Mouse (Mus musculus) neural tube, embryonic 14.5 days (tissue): ENCODE results near the gene Atxn10. TPM values are rescaled to one million over a fixed set of nuclear protein-coding genes. Genes with fewer than 3 reads are reported as not detected.

Source experiments
- ATAC-seq: fragments of 200-750 bp; cut with Nextera tagmentation; 2 replicates; pipeline ENCODE4 v1.8.0; 2017; ENCODE audit warnings: low read depth, mild to moderate bottlenecking, moderate TSS enrichment, moderate library complexity
- H3K27ac ChIP-seq: fragments of 300-500 bp; sonication (generic); 2 replicates; pipeline ENCODE4 v1.5.1; 2014; ENCODE audit warnings: low read depth, mild to moderate bottlenecking, control low read depth, low read length, moderate library complexity, mixed read lengths
- H3K27me3 ChIP-seq: fragments of 300-500 bp; sonication (generic); 2 replicates; pipeline ENCODE4 v1.6.1; 2014; ENCODE audit warnings: low read length; ENCODE audit not compliant: control insufficient read depth, insufficient read depth
- H3K36me3 ChIP-seq: fragments of 300-500 bp; sonication (generic); 2 replicates; pipeline ENCODE4 v1.6.1; 2014; ENCODE audit warnings: low read length, mixed read lengths; ENCODE audit not compliant: control insufficient read depth, insufficient read depth
- H3K4me1 ChIP-seq: fragments of 300-500 bp; sonication (generic); 2 replicates; pipeline ENCODE4 v1.6.1; 2014; ENCODE audit warnings: low read length; ENCODE audit not compliant: control insufficient read depth, insufficient read depth
- H3K4me2 ChIP-seq: fragments of 300-500 bp; sonication (generic); 2 replicates; pipeline ENCODE4 v1.6.1; 2014; ENCODE audit warnings: mild to moderate bottlenecking, low read depth, low read length, control low read depth
- H3K4me3 ChIP-seq: fragments of 300-500 bp; sonication (generic); 2 replicates; pipeline ENCODE4 v1.5.1; 2014; ENCODE audit warnings: low read depth, low read length, control low read depth, mixed read lengths
- H3K9ac ChIP-seq: fragments of 300-500 bp; sonication (generic); replicated peaks from 2 replicates; pipeline ENCODE4 v1.6.1; 2014; ENCODE audit warnings: low read depth, mild to moderate bottlenecking, control low read depth, low read length, mixed read lengths
- H3K9me3 ChIP-seq: fragments of 300-500 bp; sonication (generic); 2 replicates; pipeline ENCODE4 v1.6.1; 2016; ENCODE audit warnings: low read length; ENCODE audit not compliant: control insufficient read depth
- WGBS: fragments of 180-500 bp; shearing (Covaris S2); extraction: QIAGEN DNeasy Blood & Tissue Kit; methylation state at CpG from one replicate; pipeline ENCODE4 v1.1.7; 2014; 5-methylcytosine and 5-hydroxymethylcytosine counted together
- polyA plus RNA-seq: library from polyadenylated mRNA; unstranded; fragments of >200 nt; fragmentation: Nextera tagmentation; extraction: Ambion mirVana; gene quantifications from 2 replicates; pipeline ENCODE4 v1.2.1, GENCODE M21; 2014

The Atxn10 gene
- polyA plus RNA-seq, 1 experiment from 2014 or later, result 572 TPM

GRCm38 (mm10) chr15:85505118-85505925 lies 169.3 kb downstream of the Atxn10 start:
- WGBS, result 25% methylated on average over 14 of the region's 14 CpGs
- 0 out of 2 replicates have a peak, but pooled peaks cover 6% of the 10 kb centered on the region for H3K4me1 ChIP-seq
- H3K9ac ChIP-seq, result no peak overlapping the region
- H3K9me3 ChIP-seq, result no peaks in the 10 kb centered on the region
- peak overlapping the region; percentile 39 for H3K27ac ChIP-seq
- no peak overlapping the region for H3K4me3 ChIP-seq
- H3K27me3 ChIP-seq, result no peaks in the 10 kb centered on the region
- no peak overlapping the region for H3K4me2 ChIP-seq
- H3K36me3 ChIP-seq, result no peaks in the 10 kb centered on the region
- ATAC-seq, result peak; percentile 57; the same call in 1 of the 2 replicates

GRCm38 (mm10) chr15:85506680-85507079 lies 170.6 kb downstream of the Atxn10 start:
- ATAC-seq, result no peak
- Histone ChIP-seq H3K27ac (no peak overlapping the region), H3K4me3 (no peak overlapping the region), H3K9me3 (no peaks in the 10 kb centered on the region), H3K36me3 (no peaks in the 10 kb centered on the region), H3K4me2 (no peak overlapping the region), H3K27me3 (no peaks in the 10 kb centered on the region), H3K4me1 (0 out of 2 replicates have a peak, but pooled peaks cover 6% of the 10 kb centered on the region), H3K9ac (no peak overlapping the region)
- WGBS, result 83% methylated on average over 1 of the region's 1 CpGs

GRCm38 (mm10) chr15:85507370-85508014 lies 171.4 kb downstream of the Atxn10 start:
- Histone ChIP-seq H3K9ac (peak overlapping the region; percentile 34; the same call in 1 of the 2 replicates), H3K9me3 (no peaks in the 10 kb centered on the region), H3K4me3 (no peak overlapping the region), H3K4me2 (no peak overlapping the region), H3K27me3 (no peaks in the 10 kb centered on the region), H3K27ac (peak overlapping the region; percentile 60; the same call in 1 of the 2 replicates), H3K36me3 (no peaks in the 10 kb centered on the region), H3K4me1 (0 out of 2 replicates have a peak, but pooled peaks cover 6% of the 10 kb centered on the region)
- ATAC-seq, result no peak
- 7% methylated on average over 31 of the region's 32 CpGs for WGBS

Other genes with a start within 250 kb of the Atxn10 start
- gene Smc1b, start 204.3 kb upstream of the Atxn10 start, polyA plus RNA-seq, result 0.08 and 0.35 TPM in 2 replicates
- gene Ribc2, start 204.2 kb upstream of the Atxn10 start, polyA plus RNA-seq, result 0.37 and 0.83 TPM in 2 replicates
- 17.1 and 64.7 TPM in 2 replicates for gene Fbln1, start 130.3 kb upstream of the Atxn10 start, polyA plus RNA-seq
- not detected in 2 replicates for gene 7530416G11Rik, start 167.0 kb downstream of the Atxn10 start, polyA plus RNA-seq
- gene Wnt7b, start 246.2 kb downstream of the Atxn10 start, polyA plus RNA-seq, result 17.3 and 25.0 TPM in 2 replicates